In genomic region chr10:93932020-93932419, GRCm38 (mm10) we compare ENCODE assay signal across 12 mouse cellular contexts.
"Had no signal": no experiment of that assay in that cellular context is flagged by ENCODE, and none has a peak within 500 bp of the region (broad histone marks: within the 10 kb centered on the region; RNA-seq: fewer than 3 reads in every experiment).

No protein-coding gene starts in this region.

- H3K9ac ChIP-seq: liver, embryonic 15.5 days; neural tube, embryonic 15.5 days had no signal

- H3K4me1 ChIP-seq: liver, embryonic 15.5 days had no signal

- H3K4me3 ChIP-seq: limb, embryonic 10.5 days; liver, embryonic 15.5 days; midbrain, embryonic 10.5 days; myocyte; neural tube, embryonic 15.5 days had no signal

- DNase-seq: kidney, adult 8-10 months; kidney, postnatal 36 days; layer of hippocampus, adult 9-11 months; lung, adult 2 months; lung, postnatal 4 days; midbrain, embryonic 14.5 days; right cerebral cortex, postnatal 25 days had no signal

- H3K36me3 ChIP-seq: limb, embryonic 10.5 days; liver, embryonic 15.5 days; midbrain, embryonic 10.5 days; neural tube, embryonic 15.5 days had no signal

- H3K27ac ChIP-seq: limb, embryonic 10.5 days; liver, embryonic 15.5 days; midbrain, embryonic 10.5 days; neural tube, embryonic 15.5 days had no signal

- H3K27me3 ChIP-seq: neural tube, embryonic 15.5 days had no signal

- H3K9me3 ChIP-seq: limb, embryonic 10.5 days; liver, embryonic 15.5 days; neural tube, embryonic 15.5 days had no signal
